Mouse (Mus musculus): Measurements from ENCODE around the gene Rnf212b. TPM values are rescaled to one million over a fixed set of nuclear protein-coding genes. Genes with fewer than 3 reads are reported as not detected.
"Not testable (repeated sequence)": the region's sequence is repeated elsewhere in the genome, so short reads cannot be mapped to it uniquely, and the experiment has no call there.

Gene Rnf212b
- polyA plus RNA-seq (2015; fragmentation: Nextera tagmentation; extraction: Ambion mirVana): not detected in 2 replicates

GRCm38 (mm10) chr14:54813991-54814390 is at the start of gene Rnf212b:
TSS of gene Rnf212b (plus strand) at chr14:54814141.
- Histone ChIP-seq H3K9me3 (replicated peaks) (no peaks in the 10 kb centered on the region), H3K9ac (no peak within 1 kb of the TSS), H3K36me3 (no peaks in the 10 kb centered on the region), H3K4me1 (no peaks in the 10 kb centered on the region), H3K4me2 (no peak within 1 kb of the TSS), H3K27me3 (no peaks in the 10 kb centered on the region), H3K4me3 (replicated peaks) (no peak within 1 kb of the TSS), H3K27ac (no peak within 1 kb of the TSS)
- WGBS: 87% methylated on average over 29 of the region's 29 CpGs
- ATAC-seq (replicated peaks; ENCODE audit: low FRiP score): no peak

- not testable (repeated sequence) for H3K4me1 ChIP-seq; H3K4me3 ChIP-seq (replicated peaks); H3K9ac ChIP-seq; H3K9me3 ChIP-seq (replicated peaks); H3K27ac ChIP-seq; H3K36me3 ChIP-seq; H3K27me3 ChIP-seq; H3K4me2 ChIP-seq; ATAC-seq (replicated peaks; ENCODE audit: low FRiP score)
- WGBS: 88% methylated on average over 7 of the region's 7 CpGs
Measured at GRCm38 (mm10) chr14:54766937-54767336, 47.0 kb upstream of the Rnf212b start.

GRCm38 (mm10) chr14:54768314-54769067 is 45.5 kb upstream of the Rnf212b start:
- 82% methylated on average over 10 of the region's 10 CpGs for WGBS
- H3K4me3 ChIP-seq (replicated peaks): no peak overlapping the region
- no peaks in the 10 kb centered on the region for H3K36me3 ChIP-seq
- no peak overlapping the region for H3K4me2 ChIP-seq
- H3K27me3 ChIP-seq: no peaks in the 10 kb centered on the region
- H3K4me1 ChIP-seq: no peaks in the 10 kb centered on the region
- H3K9ac ChIP-seq: no peak overlapping the region
- no peak for ATAC-seq (replicated peaks; ENCODE audit: low FRiP score)
- H3K27ac ChIP-seq: no peak overlapping the region
- no peaks in the 10 kb centered on the region for H3K9me3 ChIP-seq (replicated peaks)

GRCm38 (mm10) chr14:54769068-54769425 is 44.9 kb upstream of the Rnf212b start:
- ATAC-seq (replicated peaks; ENCODE audit: low FRiP score): no peak
- Histone ChIP-seq H3K4me1 (no peaks in the 10 kb centered on the region), H3K4me3 (replicated peaks) (no peak overlapping the region), H3K9me3 (replicated peaks) (no peaks in the 10 kb centered on the region), H3K4me2 (no peak overlapping the region), H3K27ac (no peak overlapping the region), H3K36me3 (no peaks in the 10 kb centered on the region), H3K27me3 (no peaks in the 10 kb centered on the region), H3K9ac (no peak overlapping the region)
- 92% methylated on average over 5 of the region's 5 CpGs for WGBS

- Histone ChIP-seq H3K4me1 (no peaks in the 10 kb centered on the region), H3K4me2 (no peak overlapping the region), H3K4me3 (replicated peaks) (no peak overlapping the region), H3K9me3 (replicated peaks) (no peaks in the 10 kb centered on the region), H3K27ac (no peak overlapping the region), H3K36me3 (no peaks in the 10 kb centered on the region), H3K9ac (no peak overlapping the region), H3K27me3 (no peaks in the 10 kb centered on the region)
- no peak for ATAC-seq (replicated peaks; ENCODE audit: low FRiP score)
- WGBS: 92% methylated on average over 5 of the region's 5 CpGs
Measured at GRCm38 (mm10) chr14:54770373-54770772, 43.6 kb upstream of the Rnf212b start.

- H3K4me2 ChIP-seq: no peak overlapping the region
- 78% methylated on average over 20 of the region's 20 CpGs for WGBS
- no peak overlapping the region for H3K9ac ChIP-seq
- no peaks in the 10 kb centered on the region for H3K27me3 ChIP-seq
- H3K4me3 ChIP-seq (replicated peaks): no peak overlapping the region
- no peaks in the 10 kb centered on the region for H3K4me1 ChIP-seq
- no peak overlapping the region for H3K27ac ChIP-seq
- no peak for ATAC-seq (replicated peaks; ENCODE audit: low FRiP score)
- H3K36me3 ChIP-seq: no peaks in the 10 kb centered on the region
- H3K9me3 ChIP-seq (replicated peaks): no peaks in the 10 kb centered on the region
Measured at GRCm38 (mm10) chr14:54772333-54772856, 41.5 kb upstream of the Rnf212b start.

- ATAC-seq (replicated peaks; ENCODE audit: low FRiP score): no peak
- WGBS: 88% methylated on average over 7 of the region's 7 CpGs
Measured at GRCm38 (mm10) chr14:54775534-54776041, 38.4 kb upstream of the Rnf212b start.

GRCm38 (mm10) chr14:54776768-54777167 is 37.2 kb upstream of the Rnf212b start:
- H3K4me2 ChIP-seq: no peak overlapping the region
- no peak overlapping the region for H3K4me3 ChIP-seq (replicated peaks)
- no peaks in the 10 kb centered on the region for H3K36me3 ChIP-seq
- 86% methylated on average over 5 of the region's 5 CpGs for WGBS
- H3K27me3 ChIP-seq: peaks cover 21% of the 10 kb centered on the region
- no peak overlapping the region for H3K9ac ChIP-seq
- ATAC-seq (replicated peaks; ENCODE audit: low FRiP score): no peak
- no peaks in the 10 kb centered on the region for H3K9me3 ChIP-seq (replicated peaks)
- H3K4me1 ChIP-seq: peaks cover 8% of the 10 kb centered on the region
- no peak overlapping the region for H3K27ac ChIP-seq

More at GRCm38 (mm10) chr14:54775534-54776041, 38.4 kb upstream of the Rnf212b start:
- Histone ChIP-seq H3K27me3 (peaks cover 16% of the 10 kb centered on the region), H3K4me3 (replicated peaks) (no peak overlapping the region), H3K27ac (no peak overlapping the region), H3K9me3 (replicated peaks) (no peaks in the 10 kb centered on the region), H3K36me3 (no peaks in the 10 kb centered on the region), H3K9ac (no peak overlapping the region), H3K4me1 (peaks cover under 1% of the 10 kb centered on the region; the same call in 1 of the 2 replicates), H3K4me2 (no peak overlapping the region)

GRCm38 (mm10) chr14:54777893-54778292 is 36.0 kb upstream of the Rnf212b start:
- Histone ChIP-seq H3K27me3 (peaks cover 21% of the 10 kb centered on the region), H3K9ac (no peak overlapping the region), H3K4me1 (peaks cover 12% of the 10 kb centered on the region), H3K4me2 (no peak overlapping the region), H3K27ac (no peak overlapping the region), H3K4me3 (replicated peaks) (no peak overlapping the region), H3K36me3 (no peaks in the 10 kb centered on the region), H3K9me3 (replicated peaks) (no peaks in the 10 kb centered on the region)
- 75% methylated on average over 4 of the region's 4 CpGs for WGBS
- no peak for ATAC-seq (replicated peaks; ENCODE audit: low FRiP score)

- peaks cover 12% of the 10 kb centered on the region for H3K4me1 ChIP-seq
- peak overlapping the region; percentile 81 for H3K4me2 ChIP-seq
- ATAC-seq (replicated peaks; ENCODE audit: low FRiP score): no peak
- peaks cover 28% of the 10 kb centered on the region for H3K27me3 ChIP-seq
- 82% methylated on average over 9 of the region's 9 CpGs for WGBS
- H3K9ac ChIP-seq: no peak overlapping the region
- H3K27ac ChIP-seq: no peak overlapping the region
- peak overlapping the region; percentile 50 for H3K4me3 ChIP-seq (replicated peaks)
- no peaks in the 10 kb centered on the region for H3K36me3 ChIP-seq
- no peaks in the 10 kb centered on the region for H3K9me3 ChIP-seq (replicated peaks)
Measured at GRCm38 (mm10) chr14:54780084-54780483, 33.9 kb upstream of the Rnf212b start.

- Histone ChIP-seq H3K9ac (peak overlapping the region; percentile 30), H3K4me1 (peaks cover 12% of the 10 kb centered on the region), H3K4me2 (peak overlapping the region; percentile 81), H3K27ac (0 out of 2 replicates have a peak overlapping the region, but pooled peaks have one; percentile 20), H3K36me3 (no peaks in the 10 kb centered on the region), H3K4me3 (replicated peaks) (peak overlapping the region; percentile 50), H3K27me3 (peaks cover 28% of the 10 kb centered on the region), H3K9me3 (replicated peaks) (no peaks in the 10 kb centered on the region)
- ATAC-seq (replicated peaks; ENCODE audit: low FRiP score): peak; percentile 73; the same call in 1 of the 2 replicates
- WGBS: 3% methylated on average over 35 of the region's 35 CpGs
Measured at GRCm38 (mm10) chr14:54780836-54781609, 32.9 kb upstream of the Rnf212b start.
